Mouse (Mus musculus) neural tube, embryonic 14.5 days (tissue): ENCODE data around the gene Olfr1008. TPM values are rescaled to one million over a fixed set of nuclear protein-coding genes. Genes with fewer than 3 reads are reported as not detected.
"Not testable (repeated sequence)": the region's sequence is repeated elsewhere in the genome, so short reads cannot be mapped to it uniquely, and the experiment has no call there.

Experiments
- ATAC-seq: fragments of 200-750 bp; cut with Nextera tagmentation; 2 replicates; pipeline ENCODE4 v1.8.0; 2017; ENCODE audit warnings: low read depth, mild to moderate bottlenecking, moderate TSS enrichment, moderate library complexity
- H3K27ac ChIP-seq: fragments of 300-500 bp; sonication (generic); 2 replicates; pipeline ENCODE4 v1.5.1; 2014; ENCODE audit warnings: low read depth, mild to moderate bottlenecking, control low read depth, low read length, moderate library complexity, mixed read lengths
- H3K27me3 ChIP-seq: fragments of 300-500 bp; sonication (generic); 2 replicates; pipeline ENCODE4 v1.6.1; 2014; ENCODE audit warnings: low read length; ENCODE audit not compliant: control insufficient read depth, insufficient read depth
- H3K36me3 ChIP-seq: fragments of 300-500 bp; sonication (generic); 2 replicates; pipeline ENCODE4 v1.6.1; 2014; ENCODE audit warnings: low read length, mixed read lengths; ENCODE audit not compliant: control insufficient read depth, insufficient read depth
- H3K4me1 ChIP-seq: fragments of 300-500 bp; sonication (generic); 2 replicates; pipeline ENCODE4 v1.6.1; 2014; ENCODE audit warnings: low read length; ENCODE audit not compliant: control insufficient read depth, insufficient read depth
- H3K4me2 ChIP-seq: fragments of 300-500 bp; sonication (generic); 2 replicates; pipeline ENCODE4 v1.6.1; 2014; ENCODE audit warnings: mild to moderate bottlenecking, low read depth, low read length, control low read depth
- H3K4me3 ChIP-seq: fragments of 300-500 bp; sonication (generic); 2 replicates; pipeline ENCODE4 v1.5.1; 2014; ENCODE audit warnings: low read depth, low read length, control low read depth, mixed read lengths
- H3K9ac ChIP-seq: fragments of 300-500 bp; sonication (generic); replicated peaks from 2 replicates; pipeline ENCODE4 v1.6.1; 2014; ENCODE audit warnings: low read depth, mild to moderate bottlenecking, control low read depth, low read length, mixed read lengths
- H3K9me3 ChIP-seq: fragments of 300-500 bp; sonication (generic); 2 replicates; pipeline ENCODE4 v1.6.1; 2016; ENCODE audit warnings: low read length; ENCODE audit not compliant: control insufficient read depth
- WGBS: fragments of 180-500 bp; shearing (Covaris S2); extraction: QIAGEN DNeasy Blood & Tissue Kit; methylation state at CpG from one replicate; pipeline ENCODE4 v1.1.7; 2014; 5-methylcytosine and 5-hydroxymethylcytosine counted together
- polyA plus RNA-seq: library from polyadenylated mRNA; unstranded; fragments of >200 nt; fragmentation: Nextera tagmentation; extraction: Ambion mirVana; gene quantifications from 2 replicates; pipeline ENCODE4 v1.2.1, GENCODE M21; 2014

Gene Olfr1008
- polyA plus RNA-seq, result not detected in 2 replicates

GRCm38 (mm10) chr2:85689131-85689530 lies at the start of gene Olfr1008:
Olfr1008 (plus strand) TSS chr2:85689431.
- no peak for ATAC-seq
- no peak within 1 kb of the TSS for H3K4me2 ChIP-seq
- H3K27ac ChIP-seq, result no peak within 1 kb of the TSS
- no peaks in the 10 kb centered on the region for H3K9me3 ChIP-seq
- no peak within 1 kb of the TSS for H3K4me3 ChIP-seq
- no peak within 1 kb of the TSS for H3K9ac ChIP-seq
- H3K36me3 ChIP-seq, result no peaks in the 10 kb centered on the region
- no peaks in the 10 kb centered on the region for H3K27me3 ChIP-seq
- H3K4me1 ChIP-seq, result no peaks in the 10 kb centered on the region

- no peak for ATAC-seq
- Histone ChIP-seq H3K36me3 (no peaks in the 10 kb centered on the region), H3K9ac (no peak within 1 kb of the TSS), H3K4me2 (no peak within 1 kb of the TSS), H3K4me3 (no peak within 1 kb of the TSS), H3K27me3 (no peaks in the 10 kb centered on the region), H3K4me1 (no peaks in the 10 kb centered on the region), H3K9me3 (no peaks in the 10 kb centered on the region), H3K27ac (no peak within 1 kb of the TSS)
- WGBS, result 92% methylated on average over 1 of the region's 1 CpGs
Measured at GRCm38 (mm10) chr2:85650604-85651003, 38.6 kb upstream of the Olfr1008 start, which contains the start of gene Olfr1002. Olfr1002 (minus strand) TSS chr2:85650704.

- H3K4me2 ChIP-seq, H3K4me3 ChIP-seq, H3K36me3 ChIP-seq, H3K4me1 ChIP-seq, H3K9ac ChIP-seq, ATAC-seq, H3K27me3 ChIP-seq, H3K27ac ChIP-seq, H3K9me3 ChIP-seq: not testable (repeated sequence)
Measured at GRCm38 (mm10) chr2:85664355-85664754, 24.9 kb upstream of the Olfr1008 start, which contains the start of gene Olfr154. Olfr154 (minus strand) TSS chr2:85664455.

- no peak for ATAC-seq
- no peak within 1 kb of the TSS for H3K4me2 ChIP-seq
Measured at GRCm38 (mm10) chr2:85678667-85679066, 10.6 kb upstream of the Olfr1008 start, which contains the start of gene Olfr1006. Olfr1006 (minus strand) TSS chr2:85678767.

GRCm38 (mm10) chr2:85710680-85711079 lies 21.4 kb downstream of the Olfr1008 start:
- ATAC-seq, result not testable (repeated sequence)
- 50% methylated on average over 2 of the region's 2 CpGs for WGBS

More at GRCm38 (mm10) chr2:85678667-85679066, 10.6 kb upstream of the Olfr1008 start, which contains the start of gene Olfr1006:
- H3K9me3 ChIP-seq, result no peaks in the 10 kb centered on the region
- H3K9ac ChIP-seq, result no peak within 1 kb of the TSS
- no peaks in the 10 kb centered on the region for H3K4me1 ChIP-seq
- H3K4me3 ChIP-seq, result no peak within 1 kb of the TSS
- no peak within 1 kb of the TSS for H3K27ac ChIP-seq
- H3K36me3 ChIP-seq, result no peaks in the 10 kb centered on the region
- H3K27me3 ChIP-seq, result no peaks in the 10 kb centered on the region

GRCm38 (mm10) chr2:85711159-85711558 lies 21.9 kb downstream of the Olfr1008 start:
- H3K4me2 ChIP-seq, result no peak overlapping the region
- H3K27ac ChIP-seq, result no peak overlapping the region
- no peak for ATAC-seq
- H3K4me3 ChIP-seq, result no peak overlapping the region
- WGBS, result 8% methylated on average over 1 of the region's 1 CpGs
- H3K9ac ChIP-seq, result no peak overlapping the region
- no peaks in the 10 kb centered on the region for H3K27me3 ChIP-seq
- H3K36me3 ChIP-seq, result no peaks in the 10 kb centered on the region
- no peaks in the 10 kb centered on the region for H3K9me3 ChIP-seq
- no peaks in the 10 kb centered on the region for H3K4me1 ChIP-seq

More at GRCm38 (mm10) chr2:85710680-85711079, 21.4 kb downstream of the Olfr1008 start:
- H3K9ac ChIP-seq, H3K4me2 ChIP-seq, H3K27me3 ChIP-seq, H3K27ac ChIP-seq, H3K4me1 ChIP-seq, H3K9me3 ChIP-seq, H3K4me3 ChIP-seq, H3K36me3 ChIP-seq: not testable (repeated sequence)

- ATAC-seq, result no peak
- Histone ChIP-seq H3K27ac (no peak within 1 kb of the TSS), H3K4me1 (no peaks in the 10 kb centered on the region), H3K9me3 (no peaks in the 10 kb centered on the region), H3K27me3 (no peaks in the 10 kb centered on the region), H3K36me3 (no peaks in the 10 kb centered on the region), H3K9ac (no peak within 1 kb of the TSS), H3K4me2 (no peak within 1 kb of the TSS), H3K4me3 (no peak within 1 kb of the TSS)
- WGBS, result 100% methylated on average over 1 of the region's 1 CpGs
Measured at GRCm38 (mm10) chr2:85715119-85715518, 25.9 kb downstream of the Olfr1008 start, which contains the start of gene Olfr1009. Olfr1009 (plus strand) TSS chr2:85715419.

- no peak overlapping the region for H3K4me2 ChIP-seq
- no peak overlapping the region for H3K9ac ChIP-seq
- no peak overlapping the region for H3K4me3 ChIP-seq
- H3K9me3 ChIP-seq, result no peaks in the 10 kb centered on the region
- 15% methylated on average over 3 of the region's 3 CpGs for WGBS
- H3K36me3 ChIP-seq, result no peaks in the 10 kb centered on the region
- H3K27me3 ChIP-seq, result no peaks in the 10 kb centered on the region
- 0 out of 2 replicates have a peak, but pooled peaks have one; percentile 51 for ATAC-seq
- H3K27ac ChIP-seq, result no peak overlapping the region
- no peaks in the 10 kb centered on the region for H3K4me1 ChIP-seq
Measured at GRCm38 (mm10) chr2:85725793-85726192, 36.6 kb downstream of the Olfr1008 start.
